Comparison of ENCODE assay signal across 8 mouse cellular contexts in genomic region chr3:79567703-79568362, GRCm38 (mm10). TPM values are rescaled to one million over a fixed set of nuclear protein-coding genes. Genes with fewer than 3 reads are reported as not detected.
DNase-seq lines count a peak whose midpoint lies in the region; ATAC-seq lines count a peak whose summit lies in the region.

Fnip2 (minus strand) TSS chr3:79567796.

- DNase-seq in adrenal gland, adult (ENCODE audit: inconsistent age in 2 of 2, low spot score in 1 of 2), result peak; percentile 93 to 98
- peak; percentile 96 for DNase-seq in embryo, embryonic 10.5 days (ENCODE audit: low spot score)
- DNase-seq in gastrocnemius, postnatal 14 days, result peak; percentile 89
- peak; percentile 88 to 93 for DNase-seq in left cerebral cortex, postnatal 10 days (ENCODE audit: extremely low spot score in 1 of 2, low spot score in 2 of 2)
- peak; percentile 89 for DNase-seq in right cerebral cortex, postnatal 25 days
- DNase-seq in urinary bladder, postnatal 4 days (ENCODE audit: low spot score in 2 of 2), result peak; percentile 83 to 84

- intact Hi-C loops in gastrocnemius, postnatal 14 days (cut with DNase I; ENCODE audit: low total_unique reads), result loop anchor here (10.0 kb wide), 1 partner anchor 53 kb away; no protein-coding TSS in a partner anchor
- intact Hi-C loops in left cerebral cortex, postnatal 10 days (cut with DNase I), result loop anchor here (5.0 to 10.0 kb wide), 2 partner anchors 51 to 283 kb away; partner anchors contain the start of gene Rapgef2

- ATAC-seq in inflammation-experienced regulatory T-cells, adult 6 months, result peak; percentile 78
- ATAC-seq in megakaryocyte-erythroid progenitor cell, adult 5-6 weeks (replicated peaks; ENCODE audit: low FRiP score, low TSS enrichment, poor library complexity, severe bottlenecking), result peak; percentile 92

RNA-seq across cellular contexts. Expression of gene Fnip2, which starts in this region (rescaled TPM):
- total RNA-seq in gastrocnemius, postnatal 14 days (2021), result 1 to 10 TPM; 4.9 to 5.3 TPM
- polyA plus RNA-seq in inflammation-experienced regulatory T-cells, adult 6 months (2017; shearing (Covaris generic)), result under 1 TPM; 0.13 to 0.40 (median 0.29) TPM
- total RNA-seq in left cerebral cortex, postnatal 10 days (2021), result 10 to 100 TPM; 21.6 to 23.1 TPM
- 23.2 and 27.8 TPM in 2 replicates for total RNA-seq in megakaryocyte-erythroid progenitor cell, adult 5-6 weeks (2014; fragmentation: Nextera tagmentation)
- 12.8 and 15.8 TPM in 2 replicates for total RNA-seq in megakaryocyte-erythroid progenitor cell, adult 5-6 weeks (2017)

Comparison
In these comparisons a context has a peak if more than half of its experiments do, and no peak if none do; other contexts are left out.
1. Peak in every context shown above with its lines: DNase-seq and ATAC-seq.
2. Peak in ATAC-seq in inflammation-experienced regulatory T-cells, adult 6 months; RNA of the gene not detected or under 1 TPM.